Mouse (Mus musculus) G1E (cell line): ENCODE measurements around the gene Pex10.

ENCODE experiments used
- CTCF ChIP-seq: IDR thresholded peaks from 2 replicates; pipeline ENCODE4 v1.5.1; 2012; ENCODE audit warnings: low read depth, low read length, inconsistent platforms, mixed read lengths
- GATA1 ChIP-seq: IDR thresholded peaks from 2 replicates; pipeline ENCODE4 v1.6.1; 2012; ENCODE audit warnings: borderline replicate concordance, low read length, inconsistent platforms, mixed read lengths
- POLR2AphosphoS5 ChIP-seq: IDR thresholded peaks from 2 replicates; pipeline ENCODE4 v1.6.1; 2012; ENCODE audit warnings: low read depth, low read length, inconsistent platforms; ENCODE audit not compliant: insufficient replicate concordance
- TAL1 ChIP-seq: conservative IDR thresholded peaks from 2 replicates; pipeline ENCODE4 v1.6.1; 2012; ENCODE audit warnings: low read depth, low read length, inconsistent platforms, mixed read lengths

GRCm38 (mm10) chr4:155066834-155067522, at the start of gene Pex10:
- TF ChIP-seq CTCF (no peak), GATA1 (no peak), TAL1 (no peak), POLR2AphosphoS5 (no peak)
